Mouse (Mus musculus) intestine, postnatal 0 days (tissue): ENCODE measurements around the gene Tldc2. TPM values are rescaled to one million over a fixed set of nuclear protein-coding genes. Genes with fewer than 3 reads are reported as not detected.
A peak's percentile ranks its signal among the peaks of the same experiment; 100 is the strongest.

Experiments used
- ATAC-seq: fragments of 200-750 bp; cut with Nextera tagmentation; 2 replicates; pipeline ENCODE4 v1.8.0; 2017; ENCODE audit warnings: mild to moderate bottlenecking, moderate TSS enrichment, moderate library complexity
- H3K27ac ChIP-seq: fragments of 300-500 bp; sonication (generic); 2 replicates; pipeline ENCODE4 v1.5.1; 2014; ENCODE audit warnings: mild to moderate bottlenecking, low read depth, low read length, moderate library complexity
- H3K27me3 ChIP-seq: fragments of 300-500 bp; sonication (generic); replicated peaks from 2 replicates; pipeline ENCODE4 v1.6.1; 2014; ENCODE audit warnings: low read length, mixed read lengths; ENCODE audit not compliant: control insufficient read depth, insufficient read depth
- H3K36me3 ChIP-seq: fragments of 300-500 bp; sonication (generic); 2 replicates; pipeline ENCODE4 v1.6.1; 2014; ENCODE audit warnings: mild to moderate bottlenecking, moderate library complexity; ENCODE audit not compliant: control insufficient read depth, insufficient read depth
- H3K4me1 ChIP-seq: fragments of 300-500 bp; sonication (generic); replicated peaks from 2 replicates; pipeline ENCODE4 v1.6.1; 2014; ENCODE audit warnings: antibody characterized with exemption, low read length, mixed read lengths; ENCODE audit not compliant: control insufficient read depth, insufficient read depth
- H3K4me2 ChIP-seq: fragments of 300-500 bp; sonication (generic); replicated peaks from 2 replicates; pipeline ENCODE4 v1.6.1; 2014; ENCODE audit warnings: low read depth, mild to moderate bottlenecking, moderate library complexity
- H3K4me3 ChIP-seq: fragments of 300-500 bp; sonication (generic); 2 replicates; pipeline ENCODE4 v1.5.1; 2014; ENCODE audit warnings: low read depth, low read length
- H3K9ac ChIP-seq: fragments of 300-500 bp; sonication (generic); 2 replicates; pipeline ENCODE4 v1.6.1; 2014; ENCODE audit warnings: mild to moderate bottlenecking, low read depth, low read length
- H3K9me3 ChIP-seq: fragments of 300-500 bp; sonication (generic); 2 replicates; pipeline ENCODE4 v1.6.1; 2016; ENCODE audit warnings: mixed run types; ENCODE audit not compliant: control insufficient read depth
- CTCF ChIP-seq: sonication (generic); IDR thresholded peaks from 2 replicates; pipeline ENCODE4 v1.5.1; 2016; ENCODE audit warnings: low read depth, mild to moderate bottlenecking, control low read depth, antibody characterized with exemption, moderate library complexity
- WGBS: fragments of 180-500 bp; shearing (Covaris S2); extraction: QIAGEN DNeasy Blood & Tissue Kit; methylation state at CpG from one replicate; pipeline ENCODE4 v1.1.7; 2014; 5-methylcytosine and 5-hydroxymethylcytosine counted together
- polyA plus RNA-seq: library from polyadenylated mRNA; unstranded; fragments of >200 nt; fragmentation: Nextera tagmentation; extraction: Ambion mirVana; gene quantifications from 2 replicates; pipeline ENCODE4 v1.2.1, GENCODE M21; 2015

Gene Tldc2
- polyA plus RNA-seq, 1 experiment from 2014 or later: not detected

DNA sequence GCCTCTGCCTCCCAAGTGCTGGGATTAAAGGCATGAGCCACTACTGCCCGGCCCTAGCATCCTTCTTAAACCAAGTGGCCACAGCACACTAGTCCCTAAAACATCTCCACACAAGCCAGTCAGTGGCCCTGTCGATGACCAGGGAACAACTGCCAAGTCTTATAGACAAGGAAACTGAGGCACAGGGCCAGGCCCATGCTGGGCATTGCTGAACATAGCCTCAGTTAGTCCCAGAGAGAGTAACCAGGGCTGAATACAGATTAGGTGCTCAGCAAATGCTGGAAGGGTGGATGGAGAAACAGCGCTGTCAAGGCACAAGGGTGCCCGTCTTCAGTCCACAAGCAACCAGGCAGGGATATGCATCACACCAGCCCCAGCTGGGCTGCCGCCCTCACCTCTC lies 33.7 kb upstream of the Tldc2 start:
- H3K4me2 ChIP-seq: no peak overlapping the region
- no peak overlapping the region for H3K9ac ChIP-seq
- TF ChIP-seq CTCF: no peak
- H3K4me1 ChIP-seq: no peaks in the 10 kb centered on the region; the same call in 1 of the 2 replicates
- no peak for ATAC-seq
- H3K27me3 ChIP-seq: no peaks in the 10 kb centered on the region
- H3K36me3 ChIP-seq: no peaks in the 10 kb centered on the region; the same call in 1 of the 2 replicates
- 95% methylated on average over 5 of the region's 5 CpGs for WGBS
- no peak overlapping the region for H3K4me3 ChIP-seq
- H3K27ac ChIP-seq: no peak overlapping the region
- no peaks in the 10 kb centered on the region for H3K9me3 ChIP-seq

DNA sequence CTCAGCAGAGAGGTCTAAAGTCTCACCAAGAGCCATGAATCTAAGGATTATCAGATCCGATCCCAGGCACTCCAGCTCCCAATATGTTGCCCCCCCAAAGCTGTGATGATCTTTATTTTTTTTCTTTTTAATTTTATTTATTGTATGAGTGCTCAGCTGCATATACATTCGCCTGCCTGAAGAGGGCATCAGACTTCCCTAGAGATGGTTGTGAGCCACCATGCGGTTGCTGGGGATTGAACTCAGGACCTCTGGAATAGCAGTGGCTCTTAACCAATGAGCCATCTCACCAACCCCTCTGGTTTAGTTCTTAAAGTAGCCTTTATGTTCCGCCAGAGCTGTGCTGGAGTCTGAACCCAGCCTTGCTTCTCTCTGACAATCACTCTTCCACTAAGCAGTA lies 33.1 kb upstream of the Tldc2 start:
- WGBS: 79% methylated on average over 4 of the region's 4 CpGs
- ATAC-seq: no peak
- H3K9ac ChIP-seq: no peak overlapping the region
- H3K27me3 ChIP-seq: no peaks in the 10 kb centered on the region
- no peak overlapping the region for H3K4me3 ChIP-seq
- H3K27ac ChIP-seq: no peak overlapping the region
- TF ChIP-seq CTCF: peak; percentile 49
- no peaks in the 10 kb centered on the region; the same call in 1 of the 2 replicates for H3K36me3 ChIP-seq
- no peaks in the 10 kb centered on the region; the same call in 1 of the 2 replicates for H3K4me1 ChIP-seq
- no peaks in the 10 kb centered on the region for H3K9me3 ChIP-seq
- H3K4me2 ChIP-seq: no peak overlapping the region

- no peaks in the 10 kb centered on the region; the same call in 1 of the 2 replicates for H3K4me1 ChIP-seq
- no peak overlapping the region for H3K4me2 ChIP-seq
- H3K27ac ChIP-seq: no peak overlapping the region
- WGBS: 89% methylated on average over 8 of the region's 8 CpGs
- H3K9me3 ChIP-seq: no peaks in the 10 kb centered on the region
- no peaks in the 10 kb centered on the region for H3K27me3 ChIP-seq
- H3K9ac ChIP-seq: no peak overlapping the region
- no peak for TF ChIP-seq CTCF
- no peak overlapping the region for H3K4me3 ChIP-seq
- H3K36me3 ChIP-seq: no peaks in the 10 kb centered on the region; the same call in 1 of the 2 replicates
- ATAC-seq: no peak
Observed at GRCm38 (mm10) chr2:157054297-157054696, 32.6 kb upstream of the Tldc2 start.

GRCm38 (mm10) chr2:157054816-157055215 lies 32.0 kb upstream of the Tldc2 start:
- no peak overlapping the region for H3K4me2 ChIP-seq
- no peaks in the 10 kb centered on the region for H3K27me3 ChIP-seq
- no peaks in the 10 kb centered on the region for H3K9me3 ChIP-seq
- no peak overlapping the region for H3K4me3 ChIP-seq
- H3K27ac ChIP-seq: no peak overlapping the region
- H3K9ac ChIP-seq: no peak overlapping the region
- no peak for ATAC-seq
- 72% methylated on average over 5 of the region's 5 CpGs for WGBS
- H3K36me3 ChIP-seq: no peaks in the 10 kb centered on the region; the same call in 1 of the 2 replicates
- no peaks in the 10 kb centered on the region; the same call in 1 of the 2 replicates for H3K4me1 ChIP-seq
- TF ChIP-seq CTCF: no peak

- ATAC-seq: no peak
- Histone ChIP-seq H3K4me2 (no peak overlapping the region), H3K9ac (no peak overlapping the region), H3K27ac (no peak overlapping the region), H3K36me3 (no peaks in the 10 kb centered on the region; the same call in 1 of the 2 replicates), H3K4me1 (no peaks in the 10 kb centered on the region; the same call in 1 of the 2 replicates), H3K27me3 (no peaks in the 10 kb centered on the region), H3K4me3 (no peak overlapping the region), H3K9me3 (no peaks in the 10 kb centered on the region)
- no peak for TF ChIP-seq CTCF
- 96% methylated on average over 6 of the region's 6 CpGs for WGBS
Observed at GRCm38 (mm10) chr2:157055721-157056120, 31.1 kb upstream of the Tldc2 start.

DNA sequence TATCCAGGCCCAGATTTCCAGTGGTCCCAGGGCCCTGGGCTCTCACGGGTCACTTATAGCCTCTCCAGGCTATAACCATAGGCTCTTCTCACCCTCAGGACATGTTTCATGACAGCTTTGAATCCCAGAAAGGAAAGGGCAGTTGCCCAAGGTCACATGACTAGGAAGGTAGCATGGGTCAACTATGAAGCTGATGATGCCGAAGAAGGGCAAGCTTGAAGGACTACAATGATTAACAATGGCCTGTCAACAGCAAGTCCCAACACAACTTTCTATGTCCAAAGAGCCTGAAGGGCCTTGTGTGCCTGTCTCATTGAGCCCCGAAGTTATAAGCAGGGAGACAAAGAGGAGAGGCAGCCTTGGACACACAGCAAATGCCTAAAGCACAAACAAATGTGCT lies 29.7 kb upstream of the Tldc2 start:
- 90% methylated on average over 3 of the region's 3 CpGs for WGBS
- no peaks in the 10 kb centered on the region; the same call in 1 of the 2 replicates for H3K36me3 ChIP-seq
- no peak overlapping the region for H3K9ac ChIP-seq
- no peaks in the 10 kb centered on the region for H3K9me3 ChIP-seq
- H3K27ac ChIP-seq: no peak overlapping the region
- H3K4me3 ChIP-seq: no peak overlapping the region
- TF ChIP-seq CTCF: no peak
- H3K27me3 ChIP-seq: no peaks in the 10 kb centered on the region
- H3K4me1 ChIP-seq: no peaks in the 10 kb centered on the region; the same call in 1 of the 2 replicates
- H3K4me2 ChIP-seq: no peak overlapping the region
- ATAC-seq: no peak

DNA sequence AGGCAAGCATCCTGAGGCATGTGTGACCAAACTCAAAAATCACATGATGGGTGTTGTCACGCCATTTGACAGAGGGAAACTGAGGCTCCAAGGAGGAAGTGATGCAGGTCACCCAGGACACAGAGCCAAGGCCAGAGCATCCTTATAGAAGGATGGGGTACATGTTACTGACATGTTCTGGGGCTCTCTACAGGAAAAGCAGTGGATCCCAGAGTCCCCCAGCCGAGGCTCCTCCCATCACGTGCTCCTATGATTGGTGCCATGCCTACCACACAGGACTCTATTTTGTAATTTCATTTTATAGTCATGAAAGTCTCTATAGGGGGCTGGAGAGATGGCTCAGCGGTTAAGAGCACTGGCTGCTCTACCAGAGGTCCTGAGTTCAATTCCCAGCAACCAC lies 29.1 kb upstream of the Tldc2 start:
- Histone ChIP-seq H3K27me3 (no peaks in the 10 kb centered on the region), H3K4me1 (no peaks in the 10 kb centered on the region; the same call in 1 of the 2 replicates), H3K4me3 (no peak overlapping the region), H3K27ac (no peak overlapping the region), H3K36me3 (no peaks in the 10 kb centered on the region), H3K9me3 (no peaks in the 10 kb centered on the region), H3K9ac (no peak overlapping the region), H3K4me2 (no peak overlapping the region)
- no peak for ATAC-seq
- WGBS: 91% methylated on average over 4 of the region's 4 CpGs
- TF ChIP-seq CTCF: no peak
